Mouse (Mus musculus) midbrain, embryonic 10.5 days (tissue): ENCODE measurements at regions not wholly inside any gene's neighbourhood (a gene's known extent, or its start where the extent isn't known, plus 50 kb on each side); places are given as distances from the start of the nearest gene placed in this dataset.

Experiments
- DNase-seq: peaks from one replicate; pipeline ENCODE4 v3.0.0-alpha.2; 2017; ENCODE audit warnings: low spot score
- H3K27ac ChIP-seq: fragments of 300-500 bp; sonication (generic); replicated peaks from 2 replicates; pipeline ENCODE4 v1.5.1; 2016; ENCODE audit warnings: mild to moderate bottlenecking
- H3K27me3 ChIP-seq: fragments of 300-500 bp; sonication (generic); 2 replicates; pipeline ENCODE4 v1.6.1; 2016; ENCODE audit warnings: low read depth, mild to moderate bottlenecking; ENCODE audit not compliant: poor library complexity, severe bottlenecking
- H3K36me3 ChIP-seq: fragments of 300-500 bp; sonication (generic); 2 replicates; pipeline ENCODE4 v1.6.1; 2016; ENCODE audit warnings: mild to moderate bottlenecking, moderate library complexity
- H3K4me1 ChIP-seq: fragments of 300-500 bp; sonication (generic); 2 replicates; pipeline ENCODE4 v1.6.1; 2016
- H3K4me3 ChIP-seq: fragments of 300-500 bp; sonication (generic); 2 replicates; pipeline ENCODE4 v1.5.1; 2016; ENCODE audit warnings: mild to moderate bottlenecking, moderate library complexity
- H3K9me3 ChIP-seq: fragments of 300-500 bp; sonication (generic); replicated peaks from 2 replicates; pipeline ENCODE4 v1.6.1; 2016; ENCODE audit warnings: mild to moderate bottlenecking
- WGBS: fragments of 180-500 bp; shearing (Covaris S2); methylation state at CpG from one replicate; pipeline ENCODE4 v1.1.7; 2016; 5-methylcytosine and 5-hydroxymethylcytosine counted together

DNA sequence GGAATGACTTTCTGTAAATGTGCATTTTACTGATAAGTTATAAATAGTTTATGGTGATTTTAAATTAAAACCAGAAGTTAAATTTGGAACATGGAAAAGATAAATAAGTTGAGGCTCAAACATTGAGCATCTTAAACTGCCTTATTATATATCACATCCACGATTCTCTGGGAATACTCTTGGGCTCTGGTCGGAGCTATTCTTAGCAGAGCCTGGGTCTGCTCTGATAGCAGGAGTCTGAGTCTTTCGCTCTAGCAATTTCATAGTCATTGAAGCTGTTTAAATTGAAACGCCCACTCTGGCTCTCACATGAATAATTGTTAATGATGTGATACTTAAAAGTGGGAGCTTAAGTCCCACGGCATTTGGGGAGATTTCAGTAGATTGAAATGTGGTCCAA lies 208.0 kb downstream of the Papss1 start:
- DNase-seq: no peak
- WGBS: 87% methylated on average over 5 of the region's 5 CpGs
- H3K4me1 ChIP-seq: no peaks in the 10 kb centered on the region
- H3K36me3 ChIP-seq: no peaks in the 10 kb centered on the region
- H3K9me3 ChIP-seq: no peaks in the 10 kb centered on the region
- H3K27ac ChIP-seq: no peak overlapping the region
- no peaks in the 10 kb centered on the region for H3K27me3 ChIP-seq
- H3K4me3 ChIP-seq: no peak overlapping the region

DNA sequence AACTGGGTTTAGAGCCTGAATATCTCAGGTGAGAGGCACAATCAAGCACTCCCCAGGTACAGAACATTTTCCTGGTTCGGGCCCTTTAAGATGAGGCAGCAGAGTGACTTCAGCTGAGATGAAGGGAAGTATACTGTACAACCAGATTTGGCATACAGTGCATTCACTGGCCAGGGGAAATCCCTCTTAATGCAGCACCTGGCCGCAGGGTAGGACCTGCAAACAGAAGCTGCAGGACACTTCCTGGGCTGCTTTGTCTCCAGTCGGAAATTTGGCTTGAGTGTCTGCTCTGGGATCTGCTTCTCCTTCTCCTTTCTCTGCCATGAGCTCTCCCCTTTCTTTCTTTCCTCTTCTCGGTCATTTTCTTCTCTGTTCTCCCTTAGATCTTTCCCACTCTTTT lies 210.9 kb downstream of the Papss1 start:
- H3K4me1 ChIP-seq: no peaks in the 10 kb centered on the region
- no peaks in the 10 kb centered on the region for H3K36me3 ChIP-seq
- no peak for DNase-seq
- H3K4me3 ChIP-seq: no peak overlapping the region
- no peaks in the 10 kb centered on the region for H3K27me3 ChIP-seq
- no peaks in the 10 kb centered on the region for H3K9me3 ChIP-seq
- no peak overlapping the region for H3K27ac ChIP-seq
- 75% methylated on average over 4 of the region's 4 CpGs for WGBS

DNA sequence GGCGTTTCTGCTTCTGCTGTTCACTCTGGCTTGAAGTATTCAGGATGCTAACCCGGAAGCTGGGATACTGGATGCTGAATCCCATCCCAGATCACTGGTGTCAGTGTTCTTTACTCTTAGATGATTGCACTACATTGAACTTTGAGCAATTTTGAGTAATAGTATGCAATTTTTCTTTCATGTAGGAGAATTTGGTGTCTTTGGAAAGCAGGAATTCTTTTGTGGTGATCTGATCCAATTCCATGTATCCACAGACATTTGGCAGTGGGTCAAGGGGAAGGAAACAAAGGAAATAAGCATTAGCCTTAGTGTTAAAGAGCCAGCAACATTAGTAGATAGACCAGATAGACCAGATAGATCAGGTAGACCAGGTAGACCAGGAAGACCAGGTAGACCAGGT lies 212.1 kb downstream of the Papss1 start:
- 89% methylated on average over 2 of the region's 2 CpGs for WGBS
- Histone ChIP-seq H3K27me3 (no peaks in the 10 kb centered on the region), H3K4me3 (no peak overlapping the region), H3K27ac (no peak overlapping the region), H3K36me3 (no peaks in the 10 kb centered on the region), H3K4me1 (no peaks in the 10 kb centered on the region), H3K9me3 (no peaks in the 10 kb centered on the region)
- no peak for DNase-seq

DNA sequence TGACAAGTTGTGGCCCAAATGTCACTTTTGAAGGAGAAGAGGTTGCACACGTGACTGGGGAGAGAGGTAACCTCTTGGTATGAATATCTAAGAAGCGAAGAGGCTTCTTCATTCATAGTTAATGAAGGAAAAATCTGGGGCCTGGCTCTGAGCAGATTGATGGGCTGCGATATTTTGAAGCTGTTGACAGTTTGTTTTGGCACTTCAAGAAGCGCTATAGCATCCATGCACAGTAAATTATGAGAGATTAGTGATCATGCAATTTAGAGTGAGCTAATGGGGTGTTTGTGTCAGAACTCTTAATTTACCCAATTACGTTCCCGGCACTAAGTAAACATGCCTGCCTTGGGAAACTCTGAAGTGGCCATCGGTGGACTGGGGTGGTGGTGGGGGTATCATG lies 215.2 kb downstream of the Papss1 start:
- Histone ChIP-seq H3K4me3 (no peak overlapping the region), H3K9me3 (no peaks in the 10 kb centered on the region), H3K4me1 (no peaks in the 10 kb centered on the region), H3K36me3 (no peaks in the 10 kb centered on the region), H3K27ac (no peak overlapping the region), H3K27me3 (no peaks in the 10 kb centered on the region)
- DNase-seq: no peak
- WGBS: 84% methylated on average over 7 of the region's 7 CpGs

DNA sequence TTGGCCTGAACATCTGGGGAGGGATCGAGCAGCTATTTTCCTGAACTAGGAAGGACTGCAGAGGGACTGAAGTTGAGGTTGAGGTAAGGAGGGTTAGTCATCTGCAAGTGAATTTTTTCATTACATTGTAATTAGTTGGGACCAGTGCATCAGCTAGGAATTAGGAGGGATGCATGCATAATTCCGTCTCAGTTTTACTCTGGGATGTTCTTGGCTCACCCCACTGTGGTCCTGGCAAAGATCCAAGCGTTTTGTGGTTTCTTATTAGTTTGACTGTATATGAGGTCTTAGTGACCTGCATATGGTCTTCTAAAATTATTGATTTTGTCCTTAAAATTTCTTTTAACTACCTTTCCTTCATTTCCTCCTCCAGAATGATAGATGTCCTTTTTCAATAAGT lies 221.0 kb downstream of the Papss1 start:
- Histone ChIP-seq H3K9me3 (no peaks in the 10 kb centered on the region), H3K4me3 (no peak overlapping the region), H3K36me3 (no peaks in the 10 kb centered on the region), H3K27me3 (no peaks in the 10 kb centered on the region), H3K4me1 (no peaks in the 10 kb centered on the region), H3K27ac (no peak overlapping the region)
- 84% methylated on average over 3 of the region's 3 CpGs for WGBS
- no peak for DNase-seq

DNA sequence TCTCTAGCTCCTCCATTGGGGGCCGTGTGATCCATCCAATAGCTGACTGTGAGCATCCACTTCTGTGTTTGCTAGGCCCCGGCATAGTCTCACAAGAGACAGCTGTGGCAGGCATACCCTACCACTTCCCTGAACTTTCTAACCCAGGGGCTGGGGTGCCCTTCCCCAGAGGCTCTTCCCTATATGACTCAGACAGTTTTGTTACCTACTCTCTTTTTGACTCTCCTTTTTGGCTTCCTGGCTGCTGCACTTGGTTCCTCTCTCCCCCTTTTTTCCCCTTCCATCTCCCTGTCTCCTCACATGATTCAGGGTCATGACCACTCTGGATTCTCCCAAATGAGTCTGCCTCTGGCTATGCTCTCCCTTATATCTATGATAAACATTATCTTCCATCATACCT lies 223.8 kb downstream of the Papss1 start:
- WGBS: 88% methylated on average over 2 of the region's 2 CpGs
- Histone ChIP-seq H3K4me1 (no peaks in the 10 kb centered on the region), H3K36me3 (no peaks in the 10 kb centered on the region), H3K9me3 (no peaks in the 10 kb centered on the region), H3K27ac (no peak overlapping the region), H3K27me3 (no peaks in the 10 kb centered on the region), H3K4me3 (no peak overlapping the region)
- DNase-seq: no peak

DNA sequence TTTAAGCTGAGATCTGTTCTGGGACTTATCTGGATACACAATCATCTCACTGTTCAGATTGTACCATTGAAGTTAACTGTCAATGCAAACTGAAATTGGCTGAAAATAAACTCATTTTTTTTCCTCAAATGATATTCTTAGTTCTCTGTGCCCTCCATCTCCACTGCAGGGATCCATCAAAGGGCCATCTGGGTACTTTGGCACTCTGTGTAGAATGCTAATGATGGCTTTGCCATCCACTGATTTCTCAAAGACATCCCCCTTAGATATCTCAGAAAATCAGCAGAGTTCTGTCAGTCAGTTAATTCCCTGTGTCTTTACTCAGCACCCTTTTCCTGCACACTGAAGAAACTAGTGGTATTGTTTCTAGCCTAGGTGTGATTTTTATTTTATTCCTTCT lies 224.6 kb downstream of the Papss1 start:
- Histone ChIP-seq H3K4me3 (no peak overlapping the region), H3K9me3 (no peaks in the 10 kb centered on the region), H3K27me3 (no peaks in the 10 kb centered on the region), H3K27ac (no peak overlapping the region), H3K4me1 (no peaks in the 10 kb centered on the region), H3K36me3 (no peaks in the 10 kb centered on the region)
- DNase-seq: no peak

DNA sequence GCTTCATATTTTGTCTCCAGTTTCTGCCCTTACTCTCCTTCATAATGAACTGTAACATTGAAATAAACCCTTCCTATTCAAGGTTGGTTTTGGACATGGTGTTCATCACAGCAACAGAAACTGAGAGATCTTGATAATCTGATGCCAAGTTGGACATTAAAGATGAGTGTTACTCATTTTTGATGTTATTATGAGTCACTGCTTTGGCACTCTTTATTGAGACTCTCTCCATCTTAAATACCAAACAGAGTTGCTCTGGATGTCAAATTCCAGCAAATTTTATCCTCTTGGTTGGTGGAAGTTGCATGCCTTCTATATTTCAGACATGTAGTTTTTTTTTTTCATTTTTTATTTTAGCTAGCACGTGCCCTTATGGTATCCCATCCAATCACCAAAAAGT lies 229.5 kb downstream of the Papss1 start:
- WGBS: 87% methylated on average over 1 of the region's 1 CpGs
- Histone ChIP-seq H3K36me3 (no peaks in the 10 kb centered on the region), H3K27ac (no peak overlapping the region), H3K9me3 (no peaks in the 10 kb centered on the region), H3K4me3 (no peak overlapping the region), H3K27me3 (no peaks in the 10 kb centered on the region), H3K4me1 (no peaks in the 10 kb centered on the region)
- DNase-seq: no peak

DNA sequence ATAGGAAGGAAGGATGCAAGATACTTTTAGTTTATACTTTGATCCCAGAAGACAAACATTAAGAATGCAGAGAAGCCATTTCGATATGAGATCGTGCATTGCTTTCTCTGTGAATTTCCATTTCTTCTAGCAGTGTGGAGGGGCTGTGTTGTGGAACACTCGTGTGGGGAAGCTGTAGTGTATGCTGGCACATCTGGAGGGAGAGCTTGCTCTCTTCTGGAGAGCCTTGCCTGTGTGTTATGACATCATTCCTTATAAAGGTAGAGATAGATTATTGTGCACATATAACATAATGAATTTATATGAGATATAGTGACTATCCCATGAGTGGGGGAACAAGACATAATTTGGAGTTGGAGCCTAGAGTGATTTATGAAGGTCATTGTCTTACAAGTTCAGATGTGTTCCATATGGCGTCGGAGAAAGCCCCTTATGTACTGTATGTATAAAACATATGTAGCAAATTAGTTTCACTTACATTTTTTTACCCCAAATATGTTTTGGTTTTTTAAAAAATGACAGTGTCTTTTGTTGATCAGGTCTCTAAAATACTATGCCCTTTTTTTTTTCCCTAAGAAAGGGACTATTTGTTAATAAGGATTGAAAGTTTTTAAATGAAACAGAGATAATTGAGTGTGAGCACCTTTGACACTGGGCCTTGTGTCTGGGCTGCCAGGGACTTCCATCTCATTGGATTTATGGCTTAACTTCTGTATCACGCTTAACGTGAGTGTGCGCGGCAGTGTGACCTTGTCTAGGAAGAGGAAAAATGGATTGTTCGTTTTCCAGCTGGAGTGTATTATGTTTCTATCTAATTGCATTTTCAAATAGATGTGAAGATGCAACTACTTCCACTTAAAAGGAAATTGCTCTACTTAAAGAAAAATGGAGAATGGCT lies 230.8 kb downstream of the Papss1 start:
- Histone ChIP-seq H3K27me3 (no peaks in the 10 kb centered on the region), H3K27ac (no peak overlapping the region), H3K4me1 (no peaks in the 10 kb centered on the region), H3K36me3 (no peaks in the 10 kb centered on the region), H3K9me3 (no peaks in the 10 kb centered on the region), H3K4me3 (no peak overlapping the region)
- no peak for DNase-seq
- 89% methylated on average over 10 of the region's 10 CpGs for WGBS

DNA sequence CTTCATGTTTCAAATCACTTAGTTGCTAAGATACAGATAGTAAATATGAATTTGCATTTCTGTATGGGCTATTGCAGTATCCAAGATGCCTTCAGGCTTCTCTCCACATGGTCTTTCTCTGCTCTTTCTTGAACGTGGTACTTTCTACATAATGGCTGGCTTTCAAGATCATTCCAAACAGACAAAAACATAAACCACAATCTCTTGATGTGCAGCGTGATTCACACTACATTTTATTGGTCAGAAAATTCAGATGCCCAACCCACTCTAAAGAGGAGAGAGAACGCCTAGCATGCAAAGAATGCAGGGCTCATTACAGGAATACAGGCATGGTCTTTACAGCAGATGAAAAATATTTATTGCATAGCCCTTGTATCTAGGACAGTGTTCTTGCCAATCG lies 235.2 kb downstream of the Papss1 start:
- WGBS: 89% methylated on average over 4 of the region's 4 CpGs
- Histone ChIP-seq H3K4me3 (no peak overlapping the region), H3K27me3 (no peaks in the 10 kb centered on the region), H3K9me3 (no peaks in the 10 kb centered on the region), H3K27ac (no peak overlapping the region), H3K4me1 (no peaks in the 10 kb centered on the region), H3K36me3 (no peaks in the 10 kb centered on the region)
- no peak for DNase-seq

DNA sequence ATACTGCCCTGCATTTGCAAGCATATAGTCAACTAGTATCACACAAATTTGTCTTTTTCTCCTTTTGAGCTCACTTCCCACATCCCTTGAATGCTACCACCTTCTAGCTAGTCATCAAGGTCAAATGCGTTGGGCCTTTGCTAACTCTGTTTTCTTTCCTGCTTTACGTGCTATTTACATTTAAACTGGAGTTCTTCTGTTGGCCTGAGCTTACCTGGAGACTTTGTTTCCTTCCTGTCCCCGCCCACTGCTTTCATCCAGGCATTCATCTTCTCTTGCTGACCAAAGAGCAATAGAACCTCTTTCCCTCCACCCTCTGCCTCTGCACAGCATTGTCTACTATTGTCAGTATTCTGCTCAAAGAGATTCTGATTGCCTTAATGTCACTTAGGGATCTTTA lies 237.0 kb downstream of the Papss1 start:
- Histone ChIP-seq H3K4me1 (no peaks in the 10 kb centered on the region), H3K27ac (no peak overlapping the region), H3K27me3 (no peaks in the 10 kb centered on the region), H3K9me3 (no peaks in the 10 kb centered on the region), H3K36me3 (no peaks in the 10 kb centered on the region), H3K4me3 (no peak overlapping the region)
- 68% methylated on average over 3 of the region's 3 CpGs for WGBS
- DNase-seq: no peak

DNA sequence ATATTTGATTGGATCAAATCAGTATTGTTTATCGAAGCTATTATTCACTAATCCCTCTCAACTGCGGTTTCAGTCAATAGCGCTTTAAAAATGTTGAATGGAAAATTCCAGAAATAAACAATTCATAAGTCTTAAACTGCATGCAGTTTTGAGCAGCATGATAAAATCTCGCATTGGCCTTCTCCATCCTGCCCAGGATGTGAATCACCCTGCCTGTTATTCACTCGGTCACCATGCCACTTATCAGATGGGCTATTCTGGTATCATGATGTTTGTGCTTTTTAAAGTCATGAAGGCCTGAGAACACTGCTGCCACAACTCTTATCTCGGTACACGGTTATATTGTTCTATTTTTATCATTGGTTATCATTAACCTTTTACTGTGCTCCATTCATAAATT lies 238.3 kb downstream of the Papss1 start:
- no peak for DNase-seq
- H3K4me3 ChIP-seq: no peak overlapping the region

DNA sequence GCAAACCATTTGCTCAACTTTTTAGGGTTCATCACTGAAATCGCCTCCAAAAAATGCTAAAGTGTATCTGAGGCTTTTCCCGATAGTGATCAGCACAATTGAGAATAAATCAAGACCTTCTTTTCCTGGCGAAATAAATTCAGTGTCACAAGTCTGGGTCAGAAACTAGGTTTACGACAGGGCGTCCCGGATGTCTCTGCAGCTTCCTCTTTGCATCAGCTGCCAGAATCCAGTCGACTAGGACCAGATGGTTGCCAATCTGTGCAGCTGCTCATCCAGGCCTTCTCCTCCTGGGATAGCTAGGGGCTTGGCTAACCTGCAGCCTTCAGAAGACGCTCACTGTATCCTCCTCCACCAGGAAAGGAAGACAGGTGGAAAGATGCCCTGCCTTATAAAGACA lies 243.6 kb downstream of the Papss1 start:
- Histone ChIP-seq H3K36me3 (no peaks in the 10 kb centered on the region), H3K27me3 (no peaks in the 10 kb centered on the region), H3K27ac (no peak overlapping the region), H3K4me3 (no peak overlapping the region), H3K4me1 (no peaks in the 10 kb centered on the region), H3K9me3 (no peaks in the 10 kb centered on the region)
- 85% methylated on average over 8 of the region's 8 CpGs for WGBS
- no peak for DNase-seq

More for the DNA sequence above, 238.3 kb downstream of the Papss1 start:
- Histone ChIP-seq H3K9me3 (no peaks in the 10 kb centered on the region), H3K27me3 (no peaks in the 10 kb centered on the region), H3K27ac (no peak overlapping the region), H3K36me3 (no peaks in the 10 kb centered on the region), H3K4me1 (no peaks in the 10 kb centered on the region)
- WGBS: 90% methylated on average over 7 of the region's 7 CpGs

DNA sequence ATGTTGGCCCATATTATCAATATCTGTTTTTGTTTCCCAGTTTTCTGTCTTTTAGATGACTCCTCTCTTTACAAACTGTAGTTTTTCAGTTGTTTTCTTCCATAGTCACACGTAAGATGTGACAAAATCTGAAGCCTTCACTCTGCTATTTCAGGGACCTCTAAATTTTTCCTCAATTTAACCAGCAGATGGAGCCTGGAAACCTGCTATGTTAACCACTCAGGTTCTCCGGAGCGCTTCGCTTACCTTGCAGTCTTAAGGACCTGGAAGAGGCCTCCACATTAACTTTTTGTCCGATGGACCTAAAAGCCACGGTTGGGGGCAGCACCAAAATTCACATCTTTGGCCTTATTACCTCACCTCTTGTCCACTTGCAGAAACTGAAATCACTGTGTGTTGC lies 248.4 kb downstream of the Papss1 start:
- H3K4me3 ChIP-seq: no peak overlapping the region
- 67% methylated on average over 6 of the region's 6 CpGs for WGBS
- no peak overlapping the region for H3K27ac ChIP-seq
- no peaks in the 10 kb centered on the region for H3K27me3 ChIP-seq
- H3K9me3 ChIP-seq: no peaks in the 10 kb centered on the region
- no peaks in the 10 kb centered on the region for H3K4me1 ChIP-seq
- no peaks in the 10 kb centered on the region for H3K36me3 ChIP-seq
- no peak for DNase-seq
